Mouse (Mus musculus) heart, embryonic 11.5 days (tissue): ENCODE results near the gene Slc17a6. TPM values are rescaled to one million over a fixed set of nuclear protein-coding genes. Genes with fewer than 3 reads are reported as not detected.

Source experiments
- ATAC-seq: fragments of 200-750 bp; cut with Nextera tagmentation; replicated peaks from 2 replicates; pipeline ENCODE4 v1.8.0; 2017; ENCODE audit warnings: moderate library complexity; ENCODE audit not compliant: insufficient number of reproducible peaks, low FRiP score, low TSS enrichment
- H3K27ac ChIP-seq: fragments of 300-500 bp; sonication (generic); 2 replicates; pipeline ENCODE4 v1.5.1; 2014; ENCODE audit warnings: mild to moderate bottlenecking, low read depth, low read length
- H3K27me3 ChIP-seq: fragments of 300-500 bp; sonication (generic); 2 replicates; pipeline ENCODE4 v1.6.1; 2014; ENCODE audit warnings: mild to moderate bottlenecking, low read length, mixed read lengths; ENCODE audit not compliant: control insufficient read depth, insufficient read depth
- H3K36me3 ChIP-seq: fragments of 300-500 bp; sonication (generic); 2 replicates; pipeline ENCODE4 v1.6.1; 2014; ENCODE audit warnings: mild to moderate bottlenecking, low read length, moderate library complexity, mixed read lengths; ENCODE audit not compliant: control insufficient read depth, insufficient read depth
- H3K4me1 ChIP-seq: fragments of 300-500 bp; sonication (generic); 2 replicates; pipeline ENCODE4 v1.6.1; 2014; ENCODE audit warnings: low read length; ENCODE audit not compliant: control insufficient read depth, insufficient read depth
- H3K4me2 ChIP-seq: fragments of 300-500 bp; sonication (generic); 2 replicates; pipeline ENCODE4 v1.6.1; 2014; ENCODE audit warnings: mild to moderate bottlenecking, moderate library complexity
- H3K4me3 ChIP-seq: fragments of 300-500 bp; sonication (generic); 2 replicates; pipeline ENCODE4 v1.5.1; 2014; ENCODE audit warnings: low read depth, low read length
- H3K9ac ChIP-seq: fragments of 300-500 bp; sonication (generic); 2 replicates; pipeline ENCODE4 v1.6.1; 2014; ENCODE audit warnings: mild to moderate bottlenecking, low read depth, low read length, moderate library complexity
- H3K9me3 ChIP-seq: fragments of 300-500 bp; sonication (generic); replicated peaks from 2 replicates; pipeline ENCODE4 v1.6.1; 2016; ENCODE audit warnings: low read length; ENCODE audit not compliant: control insufficient read depth
- WGBS: fragments of 180-500 bp; shearing (Covaris S2); extraction: QIAGEN DNeasy Blood & Tissue Kit; methylation state at CpG from one replicate; pipeline ENCODE4 v1.1.7; 2014; ENCODE audit not compliant: insufficient replicate concordance; 5-methylcytosine and 5-hydroxymethylcytosine counted together
- polyA plus RNA-seq: library from polyadenylated mRNA; unstranded; fragments of >200 nt; fragmentation: Nextera tagmentation; extraction: Ambion mirVana; gene quantifications from 2 replicates; pipeline ENCODE4 v1.2.1, GENCODE M21; 2014

Gene Slc17a6
- polyA plus RNA-seq, 1 experiment from 2014 or later, result not detected

- ATAC-seq, result no peak
- no peak overlapping the region for H3K4me2 ChIP-seq
- H3K4me1 ChIP-seq, result no peaks in the 10 kb centered on the region
- H3K27me3 ChIP-seq, result peaks cover 68% of the 10 kb centered on the region
- 2% methylated on average over 4 of the region's 4 CpGs for WGBS
- H3K9ac ChIP-seq, result no peak overlapping the region
- H3K4me3 ChIP-seq, result no peak overlapping the region
- H3K27ac ChIP-seq, result no peak overlapping the region
- no peaks in the 10 kb centered on the region for H3K9me3 ChIP-seq
- no peaks in the 10 kb centered on the region for H3K36me3 ChIP-seq
Observed at GRCm38 (mm10) chr7:51624336-51624897, 2.6 kb downstream of the Slc17a6 start.

- Histone ChIP-seq H3K27me3 (peaks cover 70% of the 10 kb centered on the region), H3K4me2 (no peak overlapping the region), H3K9ac (no peak overlapping the region), H3K36me3 (no peaks in the 10 kb centered on the region), H3K4me1 (no peaks in the 10 kb centered on the region), H3K27ac (no peak overlapping the region), H3K4me3 (no peak overlapping the region), H3K9me3 (no peaks in the 10 kb centered on the region)
- no peak for ATAC-seq
- under 1% methylated on average over 23 of the region's 23 CpGs for WGBS
Observed at GRCm38 (mm10) chr7:51625161-51625560, 3.4 kb downstream of the Slc17a6 start.

- Histone ChIP-seq H3K9ac (no peak overlapping the region), H3K36me3 (no peaks in the 10 kb centered on the region), H3K4me2 (no peak overlapping the region), H3K4me3 (no peak overlapping the region), H3K27ac (no peak overlapping the region), H3K9me3 (no peaks in the 10 kb centered on the region), H3K4me1 (no peaks in the 10 kb centered on the region), H3K27me3 (peaks cover 69% of the 10 kb centered on the region)
- no peak for ATAC-seq
- WGBS, result 2% methylated on average over 11 of the region's 11 CpGs
Observed at GRCm38 (mm10) chr7:51625591-51626255, 3.9 kb downstream of the Slc17a6 start.

GRCm38 (mm10) chr7:51626451-51627000, 4.7 kb downstream of the Slc17a6 start:
- no peak overlapping the region for H3K4me3 ChIP-seq
- H3K27ac ChIP-seq, result no peak overlapping the region
- no peaks in the 10 kb centered on the region for H3K36me3 ChIP-seq
- H3K4me1 ChIP-seq, result no peaks in the 10 kb centered on the region
- no peak overlapping the region for H3K9ac ChIP-seq
- no peak overlapping the region for H3K4me2 ChIP-seq
- H3K9me3 ChIP-seq, result no peaks in the 10 kb centered on the region
- peaks cover 66% of the 10 kb centered on the region for H3K27me3 ChIP-seq
- WGBS, result 3% methylated on average over 16 of the region's 16 CpGs
- ATAC-seq, result no peak

- Histone ChIP-seq H3K4me3 (no peak overlapping the region), H3K9ac (no peak overlapping the region), H3K27me3 (peaks cover 60% of the 10 kb centered on the region), H3K4me2 (no peak overlapping the region), H3K4me1 (no peaks in the 10 kb centered on the region), H3K36me3 (no peaks in the 10 kb centered on the region), H3K9me3 (no peaks in the 10 kb centered on the region), H3K27ac (no peak overlapping the region)
- under 1% methylated on average over 26 of the region's 26 CpGs for WGBS
- no peak; the same call in 1 of the 2 replicates for ATAC-seq
Observed at GRCm38 (mm10) chr7:51627001-51627631, 5.3 kb downstream of the Slc17a6 start.

GRCm38 (mm10) chr7:51627666-51628065, 5.9 kb downstream of the Slc17a6 start:
- Histone ChIP-seq H3K4me3 (no peak overlapping the region), H3K27ac (no peak overlapping the region), H3K9ac (no peak overlapping the region), H3K4me2 (no peak overlapping the region), H3K9me3 (no peaks in the 10 kb centered on the region), H3K27me3 (peaks cover 55% of the 10 kb centered on the region), H3K36me3 (no peaks in the 10 kb centered on the region), H3K4me1 (no peaks in the 10 kb centered on the region)
- 3% methylated on average over 9 of the region's 9 CpGs for WGBS
- no peak for ATAC-seq

GRCm38 (mm10) chr7:51628349-51628748, 6.5 kb downstream of the Slc17a6 start:
- Histone ChIP-seq H3K4me2 (no peak overlapping the region), H3K4me1 (no peaks in the 10 kb centered on the region), H3K36me3 (no peaks in the 10 kb centered on the region), H3K27me3 (peaks cover 54% of the 10 kb centered on the region), H3K27ac (no peak overlapping the region), H3K9me3 (no peaks in the 10 kb centered on the region), H3K9ac (no peak overlapping the region), H3K4me3 (no peak overlapping the region)
- WGBS, result 4% methylated on average over 9 of the region's 9 CpGs
- ATAC-seq, result no peak

GRCm38 (mm10) chr7:51629206-51629605, 7.4 kb downstream of the Slc17a6 start:
- H3K4me3 ChIP-seq, result no peak overlapping the region
- H3K9me3 ChIP-seq, result no peaks in the 10 kb centered on the region
- H3K4me2 ChIP-seq, result no peak overlapping the region
- 2% methylated on average over 3 of the region's 3 CpGs for WGBS
- H3K36me3 ChIP-seq, result no peaks in the 10 kb centered on the region
- no peak overlapping the region for H3K9ac ChIP-seq
- no peaks in the 10 kb centered on the region for H3K4me1 ChIP-seq
- H3K27me3 ChIP-seq, result peaks cover 46% of the 10 kb centered on the region
- H3K27ac ChIP-seq, result no peak overlapping the region
- no peak for ATAC-seq
